Mouse (Mus musculus) liver, embryonic 14.5 days (tissue): ENCODE measurements at regions not wholly inside any gene's neighbourhood (a gene's known extent, or its start where the extent isn't known, plus 50 kb on each side); places are given as distances from the start of the nearest gene placed in this dataset.

Experiments
- ATAC-seq: fragments of 200-750 bp; cut with Nextera tagmentation; 2 replicates; pipeline ENCODE4 v1.8.0; 2017; ENCODE audit warnings: moderate number of reproducible peaks, mild to moderate bottlenecking, moderate library complexity; ENCODE audit not compliant: insufficient read depth
- DNase-seq, 3 experiments: peaks; one replicate each; pipeline ENCODE4 v3.0.0-alpha.2; 2012 to 2013; ENCODE audit warnings: low read depth in 3 of 3, low spot score in 3 of 3
- H3K27ac ChIP-seq: fragments of 300-500 bp; sonication (generic); 2 replicates; pipeline ENCODE4 v1.5.1; 2014; ENCODE audit warnings: moderate library complexity, mild to moderate bottlenecking, control low read depth, inconsistent platforms
- H3K27me3 ChIP-seq: fragments of 300-500 bp; sonication (generic); 2 replicates; pipeline ENCODE4 v1.6.1; 2014; ENCODE audit warnings: mild to moderate bottlenecking, low read length, moderate library complexity; ENCODE audit not compliant: control insufficient read depth, insufficient read depth
- H3K36me3 ChIP-seq: fragments of 300-500 bp; sonication (generic); replicated peaks from 2 replicates; pipeline ENCODE4 v1.6.1; 2014; ENCODE audit warnings: low read depth; ENCODE audit not compliant: control insufficient read depth, insufficient read depth
- H3K4me1 ChIP-seq, 2 experiments: fragments of 200-500 bp in 1 of 2; fragments of 300-500 bp in 1 of 2; sonication (generic) in 1 of 2; replicated peaks; 2 replicates each; pipeline ENCODE4 v1.6.1; 2012 to 2014; ENCODE audit warnings: antibody characterized with exemption in 1 of 2, inconsistent platforms in 1 of 2, low read length in 1 of 2; ENCODE audit not compliant: control insufficient read depth in 2 of 2, insufficient read depth in 2 of 2
- H3K4me2 ChIP-seq: fragments of 300-500 bp; sonication (generic); 2 replicates; pipeline ENCODE4 v1.6.1; 2014; ENCODE audit warnings: low read depth, mild to moderate bottlenecking, control low read depth, moderate library complexity
- H3K4me3 ChIP-seq, 2 experiments: fragments of 200-500 bp in 1 of 2; fragments of 300-500 bp in 1 of 2; sonication (generic) in 1 of 2; 2 replicates each; pipeline ENCODE4 v1.5.1; 2012 to 2014; ENCODE audit warnings: low read depth in 2 of 2, low read length in 2 of 2, mild to moderate bottlenecking in 2 of 2, control low read depth in 1 of 2, inconsistent platforms in 1 of 2, moderate library complexity in 1 of 2; ENCODE audit not compliant: insufficient read depth in 1 of 2
- H3K9ac ChIP-seq: fragments of 300-500 bp; sonication (generic); replicated peaks from 2 replicates; pipeline ENCODE4 v1.6.1; 2014; ENCODE audit warnings: mild to moderate bottlenecking, control low read depth, moderate library complexity
- H3K9me3 ChIP-seq: fragments of 300-500 bp; sonication (generic); 2 replicates; pipeline ENCODE4 v1.6.1; 2016; ENCODE audit warnings: low read length, mixed read lengths; ENCODE audit not compliant: control insufficient read depth
- CTCF ChIP-seq: IDR thresholded peaks from 2 replicates; pipeline ENCODE4 v1.5.1; 2016; ENCODE audit warnings: antibody characterized with exemption, low read depth, control low read depth
- EP300 ChIP-seq: IDR thresholded peaks from 2 replicates; pipeline ENCODE4 v1.6.1; 2016; ENCODE audit warnings: antibody characterized with exemption, low read depth
- WGBS: fragments of 180-500 bp; shearing (Covaris S2); extraction: QIAGEN DNeasy Blood & Tissue Kit; methylation state at CpG from one replicate; pipeline ENCODE4 v1.1.7; 2014; ENCODE audit not compliant: insufficient replicate concordance; 5-methylcytosine and 5-hydroxymethylcytosine counted together

DNA sequence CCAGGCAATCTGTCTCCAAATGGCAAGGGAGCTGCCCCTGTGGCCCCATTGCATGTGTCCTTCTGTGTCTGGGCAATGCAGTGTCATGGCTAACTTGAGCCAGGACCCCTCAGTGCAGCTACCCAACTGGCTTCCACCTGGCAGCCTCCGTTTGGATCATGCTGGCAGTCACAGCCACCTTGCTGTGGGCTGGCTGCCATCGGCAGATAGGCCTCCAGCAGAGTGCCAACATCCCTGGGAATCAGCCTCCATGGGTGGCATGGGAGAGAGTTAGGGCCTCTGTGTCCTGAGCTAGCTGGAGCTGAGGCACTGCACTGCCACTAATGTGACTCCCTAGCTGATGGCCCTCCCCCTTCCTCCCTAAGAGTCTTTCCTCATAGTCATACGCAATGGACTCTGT, 174.7 kb upstream of the Fam19a5 start:
- Histone ChIP-seq H3K27ac (no peak overlapping the region), H3K27me3 (no peaks in the 10 kb centered on the region), H3K4me2 (no peak overlapping the region), H3K4me1 (no peaks in the 10 kb centered on the region), H3K36me3 (no peaks in the 10 kb centered on the region), H3K4me3 (no peak overlapping the region), H3K9ac (no peak overlapping the region), H3K9me3 (no peaks in the 10 kb centered on the region; the same call in 1 of the 2 replicates)
- TF ChIP-seq EP300, result no peak
- no peak for TF ChIP-seq CTCF
- no peak for ATAC-seq
- DNase-seq, result no peak
- 78% methylated on average over 3 of the region's 3 CpGs for WGBS

DNA sequence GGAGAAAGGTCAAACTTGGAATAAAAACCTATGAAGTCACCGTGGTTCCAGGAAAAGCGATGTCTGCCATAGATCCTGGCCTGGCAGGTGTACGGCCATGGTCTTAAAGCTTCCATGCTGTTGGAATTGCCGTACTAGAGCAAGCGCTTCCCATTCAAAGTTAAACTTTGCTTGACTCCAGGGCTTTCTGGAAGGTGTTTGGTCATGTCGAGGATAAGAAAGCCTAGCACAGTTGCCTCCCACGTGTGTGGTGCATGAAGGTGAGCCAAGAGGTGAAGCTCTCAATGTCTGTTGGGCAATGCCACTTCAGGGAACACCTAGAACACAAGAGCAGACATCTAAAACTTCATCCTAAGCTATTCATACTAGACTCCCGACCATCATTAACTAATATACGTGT, 174.3 kb upstream of the Fam19a5 start:
- Histone ChIP-seq H3K4me3 (no peak overlapping the region), H3K9ac (no peak overlapping the region), H3K4me1 (no peaks in the 10 kb centered on the region), H3K27ac (no peak overlapping the region), H3K36me3 (no peaks in the 10 kb centered on the region), H3K9me3 (no peaks in the 10 kb centered on the region; the same call in 1 of the 2 replicates), H3K27me3 (no peaks in the 10 kb centered on the region), H3K4me2 (no peak overlapping the region)
- ATAC-seq (no peak), DNase-seq (no peak)
- TF ChIP-seq CTCF (no peak), EP300 (no peak)
- WGBS, result 68% methylated on average over 9 of the region's 9 CpGs

DNA sequence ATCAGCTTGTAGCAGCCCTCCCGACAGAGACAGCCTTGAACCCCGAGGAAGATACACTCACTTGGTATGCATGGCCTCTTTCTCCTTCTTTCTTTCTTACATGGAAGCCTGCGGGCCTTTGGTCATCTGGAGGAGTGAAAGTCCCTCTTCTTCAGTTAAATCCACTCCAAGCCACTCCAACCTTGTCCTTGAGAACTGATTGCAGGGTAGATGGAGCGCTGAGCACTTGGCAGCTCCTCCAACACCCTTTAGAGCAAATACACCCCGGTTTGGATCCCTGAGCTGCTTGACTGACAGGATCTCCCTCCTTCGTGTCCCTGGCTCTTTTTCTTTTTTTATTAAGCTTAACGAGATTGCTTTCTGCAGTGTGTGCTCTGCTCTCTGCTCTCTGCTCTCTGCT, 173.3 kb upstream of the Fam19a5 start:
- WGBS, result 50% methylated on average over 7 of the region's 7 CpGs

DNA sequence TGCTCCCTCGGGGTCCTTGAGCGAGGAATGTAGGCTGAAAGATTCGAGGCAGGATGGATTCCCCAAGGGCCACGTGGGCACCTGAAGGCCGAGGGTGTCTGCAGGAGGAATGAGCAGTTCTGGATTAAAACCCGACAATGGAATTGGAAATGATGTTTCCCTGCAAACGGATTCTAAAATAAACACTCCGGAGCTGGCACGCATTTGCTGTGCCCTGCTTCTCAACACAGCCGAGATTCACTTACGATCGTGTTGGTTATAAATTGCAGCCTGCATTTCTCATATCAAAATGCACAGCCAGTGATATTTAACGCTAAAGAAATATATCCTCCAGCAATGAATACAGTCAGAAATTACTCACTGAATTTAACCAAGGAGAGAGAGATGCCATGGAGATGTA, 169.4 kb upstream of the Fam19a5 start:
- no peak for ATAC-seq
- H3K27me3 ChIP-seq, result no peaks in the 10 kb centered on the region
- H3K4me3 ChIP-seq, result no peak overlapping the region
- WGBS, result 66% methylated on average over 13 of the region's 13 CpGs
- no peak for TF ChIP-seq CTCF
- TF ChIP-seq EP300, result no peak
- no peak overlapping the region for H3K27ac ChIP-seq
- H3K36me3 ChIP-seq, result no peaks in the 10 kb centered on the region
- DNase-seq, result no peak
- H3K4me2 ChIP-seq, result no peak overlapping the region
- H3K9ac ChIP-seq, result no peak overlapping the region
- no peaks in the 10 kb centered on the region for H3K9me3 ChIP-seq
- H3K4me1 ChIP-seq, result no peaks in the 10 kb centered on the region

More for the DNA sequence above, 173.3 kb upstream of the Fam19a5 start:
- H3K9ac ChIP-seq, result no peak overlapping the region
- DNase-seq, result no peak
- H3K27ac ChIP-seq, result no peak overlapping the region
- no peaks in the 10 kb centered on the region for H3K4me1 ChIP-seq
- TF ChIP-seq CTCF (no peak), EP300 (no peak)
- H3K4me2 ChIP-seq, result no peak overlapping the region
- H3K9me3 ChIP-seq, result no peaks in the 10 kb centered on the region; the same call in 1 of the 2 replicates
- ATAC-seq, result no peak
- no peaks in the 10 kb centered on the region for H3K36me3 ChIP-seq
- no peak overlapping the region for H3K4me3 ChIP-seq
- H3K27me3 ChIP-seq, result no peaks in the 10 kb centered on the region

DNA sequence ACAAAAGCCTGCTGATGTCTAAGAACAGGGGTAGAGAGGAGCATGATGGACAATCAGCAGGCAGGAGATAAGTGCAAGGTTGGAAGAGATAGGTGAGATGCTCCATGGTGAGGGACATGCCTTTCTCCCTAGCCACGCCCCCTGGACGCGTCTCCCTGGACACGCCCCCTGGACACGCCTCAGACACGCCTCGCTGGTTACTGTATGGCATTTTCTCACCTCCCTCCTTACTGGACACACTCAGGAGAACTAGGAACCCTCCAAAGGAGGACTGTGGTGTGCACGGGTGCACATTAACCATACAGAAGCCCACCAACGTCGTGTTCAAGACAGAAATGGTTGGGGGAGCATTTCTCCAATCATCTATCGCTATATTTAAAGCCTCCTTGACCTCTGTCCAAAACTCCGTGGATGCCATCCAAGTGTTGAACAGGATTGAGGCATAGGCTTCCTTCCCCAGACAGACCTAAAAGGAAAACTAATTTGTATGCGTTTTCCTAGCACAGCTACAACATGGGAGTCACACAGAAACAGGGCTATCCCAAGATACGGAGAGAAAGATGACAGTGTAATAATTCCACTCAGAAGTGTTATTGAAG, 168.4 kb upstream of the Fam19a5 start:
- no peak for TF ChIP-seq EP300
- TF ChIP-seq CTCF, result no peak
- H3K9me3 ChIP-seq, result no peaks in the 10 kb centered on the region
- no peaks in the 10 kb centered on the region for H3K36me3 ChIP-seq
- no peak overlapping the region for H3K27ac ChIP-seq
- no peaks in the 10 kb centered on the region for H3K4me1 ChIP-seq
- no peak overlapping the region for H3K9ac ChIP-seq
- H3K4me3 ChIP-seq, result no peak overlapping the region
- WGBS, result 65% methylated on average over 14 of the region's 14 CpGs
- DNase-seq (no peak), ATAC-seq (no peak)
- no peaks in the 10 kb centered on the region for H3K27me3 ChIP-seq
- H3K4me2 ChIP-seq, result no peak overlapping the region
